Mouse (Mus musculus): ENCODE measurements at regions not wholly inside any gene's neighbourhood (a gene's known extent, or its start where the extent isn't known, plus 50 kb on each side); places are given as distances from the start of the nearest gene placed in this dataset.

- TF ChIP-seq CTCF (IDR thresholded peaks at IDR 0.05; ENCODE audit: low read depth) (no peak), EP300 (optimal IDR thresholded peaks at IDR 0.05) (no peak)
These were observed 508.9 kb downstream of the Ofcc1 start for GRCm38 (mm10) chr13:39852257-39852800.

Data from stomach, postnatal 0 days (tissue).